30 mouse cellular contexts compared by ENCODE assay signal in the genomic region with DNA sequence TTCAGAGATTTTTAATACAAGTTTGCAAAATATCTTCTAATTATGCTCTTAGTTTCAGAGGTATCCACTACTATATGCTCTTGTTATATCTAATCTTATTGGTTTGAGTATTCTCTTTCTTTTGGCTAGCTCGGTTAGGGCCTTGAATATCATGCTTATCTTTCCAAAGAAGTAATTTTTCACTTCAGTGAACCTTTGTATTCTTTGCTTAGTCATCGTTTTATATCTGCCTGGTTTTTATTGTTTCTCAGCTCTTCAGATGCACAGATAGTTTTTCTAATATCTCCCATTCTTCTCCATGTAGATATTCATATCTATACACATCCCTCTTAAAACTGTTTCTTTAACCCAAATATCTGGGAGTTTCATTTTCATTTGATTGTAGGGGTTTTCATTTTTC.
"Had no signal": no experiment of that assay in that cellular context is flagged by ENCODE, and none has a peak within 500 bp of the region (broad histone marks: within the 10 kb centered on the region; RNA-seq: fewer than 3 reads in every experiment).

No protein-coding gene starts in this region.

- H3K36me3 ChIP-seq: heart, embryonic 12.5 days; heart, embryonic 13.5 days; heart, embryonic 15.5 days; hindbrain, embryonic 10.5 days; hindbrain, embryonic 12.5 days; hindbrain, embryonic 13.5 days; hindbrain, embryonic 15.5 days; intestine, embryonic 15.5 days; kidney, embryonic 15.5 days had no signal

- DNase-seq: heart, postnatal 10 days; heart, postnatal 14 days; heart, postnatal 36 days; heart, postnatal 4 days; kidney, adult 11 months; kidney, adult 18-20 months; kidney, adult 2 months; kidney, adult 8-10 months; kidney, adult 9 months; kidney, postnatal 10 days; kidney, postnatal 14 days; kidney, postnatal 25 days; kidney, postnatal 36 days; kidney, postnatal 4 days; layer of hippocampus, adult 9-11 months; layer of hippocampus, postnatal 36 days had no signal

- H3K9me3 ChIP-seq: heart, embryonic 13.5 days; heart, embryonic 15.5 days; hindbrain, embryonic 12.5 days; hindbrain, embryonic 13.5 days; hindbrain, embryonic 15.5 days; intestine, embryonic 15.5 days; kidney, embryonic 15.5 days had no signal

- H3K27me3 ChIP-seq: heart, embryonic 12.5 days; heart, embryonic 13.5 days; heart, embryonic 15.5 days; hindbrain, embryonic 12.5 days; hindbrain, embryonic 13.5 days; hindbrain, embryonic 15.5 days; intestine, embryonic 15.5 days; kidney, embryonic 15.5 days had no signal

- H3K9ac ChIP-seq: heart, embryonic 12.5 days; heart, embryonic 13.5 days; heart, embryonic 15.5 days; hindbrain, embryonic 12.5 days; hindbrain, embryonic 13.5 days; hindbrain, embryonic 14.5 days; hindbrain, embryonic 15.5 days; intestine, embryonic 15.5 days; kidney, embryonic 15.5 days had no signal

- H3K4me1 ChIP-seq: heart, embryonic 12.5 days; heart, embryonic 13.5 days; heart, embryonic 15.5 days; hindbrain, embryonic 10.5 days; hindbrain, embryonic 12.5 days; hindbrain, embryonic 13.5 days; hindbrain, embryonic 15.5 days; intestine, embryonic 15.5 days; kidney, embryonic 15.5 days had no signal

- H3K27ac ChIP-seq: heart, embryonic 13.5 days; heart, embryonic 15.5 days; hindbrain, embryonic 10.5 days; hindbrain, embryonic 12.5 days; hindbrain, embryonic 13.5 days; hindbrain, embryonic 14.5 days; hindbrain, embryonic 15.5 days; hindbrain, postnatal 0 days; intestine, embryonic 15.5 days; kidney, embryonic 15.5 days; kidney, postnatal 0 days; layer of hippocampus, adult 2 months; left cerebral cortex, adult 2 months had no signal

- H3K4me3 ChIP-seq: heart, embryonic 12.5 days; heart, embryonic 13.5 days; heart, embryonic 15.5 days; hindbrain, embryonic 10.5 days; hindbrain, embryonic 12.5 days; hindbrain, embryonic 13.5 days; hindbrain, embryonic 15.5 days; intestine, embryonic 15.5 days; kidney, embryonic 15.5 days; layer of hippocampus, adult 2 months; left cerebral cortex, adult 2 months had no signal
